Comparison of ENCODE assay signal across 18 mouse cellular contexts in genomic region chr1:177509786-177510185, GRCm38 (mm10).
DNase-seq lines count a peak whose midpoint lies in the region; ATAC-seq lines count a peak whose summit lies in the region.
"Had no signal": no experiment of that assay in that cellular context is flagged by ENCODE, and none has a peak within 500 bp of the region (broad histone marks: within the 10 kb centered on the region; RNA-seq: fewer than 3 reads in every experiment).

No protein-coding gene starts in this region.

- H3K36me3 ChIP-seq in liver, embryonic 12.5 days: no peaks in the 10 kb centered on the region
- no peaks in the 10 kb centered on the region for H3K36me3 ChIP-seq in kidney, embryonic 14.5 days (ENCODE audit: control insufficient read depth, insufficient read depth, low read length)
- H3K36me3 ChIP-seq: embryonic facial prominence, embryonic 13.5 days; heart, embryonic 12.5 days; limb, embryonic 12.5 days; liver, embryonic 15.5 days had no signal

- 67% methylated on average over 10 of the region's 10 CpGs for WGBS in liver, embryonic 12.5 days (ENCODE audit: insufficient replicate concordance)
- WGBS in kidney, embryonic 14.5 days: 86% methylated on average over 10 of the region's 10 CpGs

- H3K4me3 ChIP-seq in liver, embryonic 12.5 days: no peak overlapping the region
- H3K4me3 ChIP-seq in kidney, embryonic 14.5 days (ENCODE audit: low read length): no peak overlapping the region
- H3K4me3 ChIP-seq: embryonic facial prominence, embryonic 13.5 days; heart, embryonic 12.5 days; limb, embryonic 12.5 days; liver, embryonic 15.5 days had no signal

- no peaks in the 10 kb centered on the region for H3K27me3 ChIP-seq in liver, embryonic 12.5 days (replicated peaks)
- H3K27me3 ChIP-seq in kidney, embryonic 14.5 days (ENCODE audit: control insufficient read depth, insufficient read depth, low read length): no peaks in the 10 kb centered on the region
- H3K27me3 ChIP-seq: embryonic facial prominence, embryonic 13.5 days; heart, embryonic 12.5 days; limb, embryonic 12.5 days; liver, embryonic 15.5 days had no signal

- no peak overlapping the region for H3K4me2 ChIP-seq in liver, embryonic 12.5 days
- no peak overlapping the region for H3K4me2 ChIP-seq in kidney, embryonic 14.5 days (replicated peaks; ENCODE audit: low read depth, low read length)
- H3K4me2 ChIP-seq: embryonic facial prominence, embryonic 13.5 days; heart, embryonic 12.5 days; limb, embryonic 12.5 days; liver, embryonic 15.5 days had no signal

- no peak overlapping the region for H3K27ac ChIP-seq in liver, embryonic 12.5 days
- H3K27ac ChIP-seq in kidney, embryonic 14.5 days (ENCODE audit: low read depth, low read length): no peak overlapping the region
- H3K27ac ChIP-seq: embryonic facial prominence, embryonic 13.5 days; limb, embryonic 12.5 days; liver, embryonic 15.5 days had no signal

- no peak for ATAC-seq in cerebellum, adult (ENCODE audit: insufficient number of reproducible peaks, low FRiP score, low TSS enrichment)
- ATAC-seq in liver, embryonic 12.5 days: no peak
- no peak for ATAC-seq in kidney, embryonic 14.5 days (ENCODE audit: low FRiP score, low TSS enrichment)
- ATAC-seq: hindbrain, embryonic 16.5 days; intestine, postnatal 0 days had no signal

- intact Hi-C loops in left cerebral cortex, postnatal 36 days (cut with DNase I): no loop called here

- no peak overlapping the region for H3K9ac ChIP-seq in liver, embryonic 12.5 days
- H3K9ac ChIP-seq in kidney, embryonic 14.5 days (ENCODE audit: low read depth, low read length): no peak overlapping the region
- H3K9ac ChIP-seq: embryonic facial prominence, embryonic 13.5 days; heart, embryonic 12.5 days; limb, embryonic 12.5 days; liver, embryonic 15.5 days had no signal

- no peaks in the 10 kb centered on the region for H3K9me3 ChIP-seq in liver, embryonic 12.5 days (replicated peaks)
- H3K9me3 ChIP-seq in kidney, embryonic 14.5 days (ENCODE audit: control insufficient read depth, low read length): no peaks in the 10 kb centered on the region
- H3K9me3 ChIP-seq: embryonic facial prominence, embryonic 13.5 days; heart, embryonic 12.5 days; limb, embryonic 12.5 days; liver, embryonic 15.5 days had no signal

- DNase-seq in cerebellum, postnatal 10 days: peak; percentile 54 to 58
- DNase-seq in layer of hippocampus, adult 11-12 months (ENCODE audit: low spot score): peak; percentile 71
- DNase-seq in layer of hippocampus, postnatal 25 days (ENCODE audit: extremely low spot score in 1 of 2, low spot score in 1 of 2): no peak
- DNase-seq in layer of hippocampus, adult 8-10 months (ENCODE audit: low spot score in 2 of 2): peak; percentile 65 to 68
- peak; percentile 31 to 52 for DNase-seq in left cerebral cortex, postnatal 36 days (ENCODE audit: low spot score in 2 of 2)
- DNase-seq: gastrocnemius, postnatal 36 days; kidney, postnatal 14 days; lung, postnatal 14 days; thymus, postnatal 4 days had no signal

- no peaks in the 10 kb centered on the region for H3K4me1 ChIP-seq in liver, embryonic 12.5 days
- no peaks in the 10 kb centered on the region for H3K4me1 ChIP-seq in kidney, embryonic 14.5 days (ENCODE audit: control insufficient read depth, insufficient read depth, low read length)
- H3K4me1 ChIP-seq: heart, embryonic 12.5 days; limb, embryonic 12.5 days; liver, embryonic 15.5 days had no signal

Comparison
In these comparisons a context has a peak if more than half of its experiments do, and no peak if none do; other contexts are left out.
1. DNase-seq: peak in cerebellum, postnatal 10 days (2 of 2), layer of hippocampus, adult 11-12 months (single experiment), layer of hippocampus, adult 8-10 months (2 of 2) and left cerebral cortex, postnatal 36 days (2 of 2); none in layer of hippocampus, postnatal 25 days (0 of 2).